Comparison of ENCODE assay signal across 26 mouse cellular contexts in the genomic region with DNA sequence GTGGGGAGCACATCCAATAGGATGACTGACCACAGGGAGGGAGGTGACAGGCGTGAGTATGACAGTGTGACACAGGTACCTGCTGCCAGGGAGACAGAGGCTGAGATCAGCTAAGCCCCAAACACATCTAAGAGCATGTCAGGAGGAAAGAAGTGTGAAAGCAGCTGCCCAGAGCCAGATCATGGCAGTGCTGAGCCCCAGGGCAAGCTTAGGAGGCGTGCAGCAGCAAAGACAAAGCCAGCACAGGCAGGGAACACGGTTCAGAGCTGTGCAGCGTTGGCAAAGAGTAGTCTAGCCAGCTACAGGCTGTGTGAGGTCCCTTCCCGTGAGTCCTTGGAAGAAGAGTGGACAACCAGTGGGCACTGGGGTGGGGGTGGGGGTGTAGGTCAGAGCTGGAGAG. TPM values are rescaled to one million over a fixed set of nuclear protein-coding genes. Genes with fewer than 3 reads are reported as not detected.
DNase-seq lines count a peak whose midpoint lies in the region; ATAC-seq and TF ChIP-seq lines count a peak whose summit lies in the region.
"Had no signal": no experiment of that assay in that cellular context is flagged by ENCODE, and none has a peak within 500 bp of the region (broad histone marks: within the 10 kb centered on the region; RNA-seq: fewer than 3 reads in every experiment).

No protein-coding gene starts in this region.

- no peak overlapping the region for H3K4me3 ChIP-seq in heart, embryonic 15.5 days
- no peak overlapping the region for H3K4me3 ChIP-seq in layer of hippocampus, adult 2 months
- no peak overlapping the region for H3K4me3 ChIP-seq in neural tube, embryonic 13.5 days
- H3K4me3 ChIP-seq: embryonic facial prominence, embryonic 15.5 days; gastrocnemius, adult 2 months; heart, embryonic 12.5 days; intestine, embryonic 15.5 days had no signal

- intact Hi-C loops in heart, postnatal 10 days (cut with DNase I), result no loop called here

- H3K4me2 ChIP-seq in heart, embryonic 15.5 days, result no peak overlapping the region
- no peak overlapping the region for H3K4me2 ChIP-seq in neural tube, embryonic 13.5 days
- H3K4me2 ChIP-seq: embryonic facial prominence, embryonic 15.5 days; heart, embryonic 12.5 days; intestine, embryonic 15.5 days had no signal

- H3K36me3 ChIP-seq in heart, embryonic 15.5 days, result no peaks in the 10 kb centered on the region
- H3K36me3 ChIP-seq in neural tube, embryonic 13.5 days, result peaks cover 16% of the 10 kb centered on the region
- H3K36me3 ChIP-seq: embryonic facial prominence, embryonic 15.5 days; heart, embryonic 12.5 days; intestine, embryonic 15.5 days had no signal

- H3K9ac ChIP-seq in heart, embryonic 15.5 days, result no peak overlapping the region
- H3K9ac ChIP-seq in neural tube, embryonic 13.5 days, result no peak overlapping the region
- H3K9ac ChIP-seq: embryonic facial prominence, embryonic 15.5 days; heart, embryonic 12.5 days; intestine, embryonic 15.5 days; liver, embryonic 14.5 days had no signal

- no peaks in the 10 kb centered on the region for H3K9me3 ChIP-seq in heart, embryonic 15.5 days (replicated peaks)
- no peaks in the 10 kb centered on the region for H3K9me3 ChIP-seq in neural tube, embryonic 13.5 days
- H3K9me3 ChIP-seq: embryonic facial prominence, embryonic 15.5 days; heart, embryonic 12.5 days; intestine, embryonic 15.5 days had no signal

- TF ChIP-seq CTCF in layer of hippocampus, adult 2 months (conservative IDR thresholded peaks at IDR 0.05), result no peak

- no peak for DNase-seq in heart, postnatal 10 days
- DNase-seq in layer of hippocampus, adult 2 months (ENCODE audit: low spot score in 2 of 2), result no peak
- DNase-seq in layer of hippocampus, postnatal 25 days (ENCODE audit: extremely low spot score in 1 of 2, low spot score in 1 of 2), result no peak
- DNase-seq in neural tube, embryonic 10.5 days (ENCODE audit: extremely low spot score, low spot score), result no peak
- DNase-seq: gastrocnemius, postnatal 36 days; kidney, postnatal 36 days; layer of hippocampus, postnatal 36 days; liver; lung, adult 2 months; lung, postnatal 10 days; right cerebral cortex, postnatal 14 days; thymus, postnatal 14 days had no signal

- WGBS in heart, embryonic 15.5 days, result 55% methylated on average over 5 of the region's 5 CpGs
- WGBS in neural tube, embryonic 13.5 days, result 59% methylated on average over 5 of the region's 5 CpGs

- H3K27me3 ChIP-seq in heart, embryonic 15.5 days, result peaks cover 47% of the 10 kb centered on the region
- peaks cover 17% of the 10 kb centered on the region for H3K27me3 ChIP-seq in neural tube, embryonic 13.5 days

- ATAC-seq in heart, embryonic 15.5 days (replicated peaks; ENCODE audit: insufficient number of reproducible peaks, insufficient read depth, low FRiP score, low read depth), result peak; percentile 8; the same call in 1 of the 2 replicates
- ATAC-seq in neural tube, embryonic 13.5 days (ENCODE audit: low read depth), result no peak
- ATAC-seq in megakaryocyte-erythroid progenitor cell, adult 5-6 weeks (replicated peaks; ENCODE audit: low FRiP score, low TSS enrichment, poor library complexity, severe bottlenecking), result no peak
- ATAC-seq: CD4-positive, CD25-positive, alpha-beta regulatory T cell, adult 4 months; forebrain, embryonic 16.5 days; intestine, embryonic 15.5 days had no signal

- H3K4me1 ChIP-seq in heart, embryonic 15.5 days (replicated peaks), result peaks cover 34% of the 10 kb centered on the region
- H3K4me1 ChIP-seq in neural tube, embryonic 13.5 days (replicated peaks), result peaks cover 69% of the 10 kb centered on the region
- H3K4me1 ChIP-seq: intestine, embryonic 15.5 days had no signal

- H3K27ac ChIP-seq in heart, embryonic 15.5 days, result peak overlapping the region; percentile 59
- H3K27ac ChIP-seq in layer of hippocampus, adult 2 months, result peak overlapping the region; percentile 90; the same call in 1 of the 2 replicates
- 0 out of 2 replicates have a peak overlapping the region, but pooled peaks have one; percentile 5 for H3K27ac ChIP-seq in neural tube, embryonic 13.5 days (replicated peaks)
- H3K27ac ChIP-seq: embryonic facial prominence, embryonic 15.5 days; gastrocnemius, adult 2 months; intestine, embryonic 15.5 days; liver, embryonic 14.5 days; macrophage had no signal

RNA-seq across cellular contexts. Expression of gene Elfn2, which starts 40.9 kb away (rescaled TPM):
- polyA plus RNA-seq in heart, embryonic 15.5 days (2015; fragmentation: Nextera tagmentation; extraction: Ambion mirVana), result 0.10 and 0.19 TPM in 2 replicates
- total RNA-seq in heart, postnatal 10 days (2021), result 1 to 10 TPM; 1.2 TPM
- total RNA-seq in layer of hippocampus, adult 2 months (2021), result 100 to 1,000 TPM; 202 to 204 TPM
- 100 to 1,000 TPM; 175 to 188 TPM for total RNA-seq in layer of hippocampus, postnatal 25 days (2021)
- 5.5 and 6.0 TPM in 2 replicates for polyA plus RNA-seq in neural tube, embryonic 13.5 days (2015; fragmentation: Nextera tagmentation; extraction: Ambion mirVana)
- not detected in 2 replicates for total RNA-seq in megakaryocyte-erythroid progenitor cell, adult 5-6 weeks (2014; fragmentation: Nextera tagmentation)
- not detected in 2 replicates for total RNA-seq in megakaryocyte-erythroid progenitor cell, adult 5-6 weeks (2017)
- total RNA-seq: common myeloid progenitor, adult 5-6 weeks had no signal
- polyA plus RNA-seq: heart, embryonic 12.5 days; limb, embryonic 11.5 days; liver, embryonic 14.5 days; macrophage; stomach, embryonic 14.5 days had no signal

Comparison
In these comparisons a context has a peak if more than half of its experiments do, and no peak if none do; other contexts are left out.
1. H3K27ac ChIP-seq: peak in every context shown above with its lines; median percentile 90 in layer of hippocampus, adult 2 months; 59 in heart, embryonic 15.5 days; 5 in neural tube, embryonic 13.5 days.
2. RNA of gene Elfn2, which starts 40.9 kb away (total RNA-seq): 202 to 204 TPM in layer of hippocampus, adult 2 months and 175 to 188 TPM in layer of hippocampus, postnatal 25 days; 1.2 TPM in heart, postnatal 10 days and not detected in megakaryocyte-erythroid progenitor cell, adult 5-6 weeks; every median in the first group is over 10 times any median in the second.